Mouse (Mus musculus) cerebellum, postnatal 36 days (tissue): ENCODE measurements around the gene Disc1.

Source experiments
- DNase-seq, 2 experiments: peaks; one replicate each; pipeline ENCODE4 v3.0.0; 2021 to 2022; ENCODE audit warnings: mixed read lengths in 2 of 2

Disc1 gene

DNA sequence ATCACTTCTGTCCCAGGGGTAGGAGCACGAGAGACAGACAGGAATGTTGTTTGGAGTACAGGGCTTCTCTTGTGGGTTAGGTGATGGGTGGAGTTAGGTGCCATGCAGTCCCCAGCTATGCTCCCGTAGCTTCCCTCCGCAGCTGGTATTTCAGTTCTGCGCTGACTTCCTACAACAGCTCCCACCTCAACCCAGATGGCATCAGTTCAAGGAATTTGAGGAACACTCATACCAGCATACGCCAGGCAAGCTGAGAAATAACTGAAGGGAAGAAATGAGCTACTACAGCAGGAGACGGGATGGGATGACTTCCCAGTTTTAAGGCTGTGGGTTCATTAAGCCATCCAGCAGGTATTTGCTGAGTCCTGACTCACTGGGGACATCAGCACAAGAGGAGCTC, 76.8 kb downstream of the Disc1 start:
- no peak for DNase-seq

DNA sequence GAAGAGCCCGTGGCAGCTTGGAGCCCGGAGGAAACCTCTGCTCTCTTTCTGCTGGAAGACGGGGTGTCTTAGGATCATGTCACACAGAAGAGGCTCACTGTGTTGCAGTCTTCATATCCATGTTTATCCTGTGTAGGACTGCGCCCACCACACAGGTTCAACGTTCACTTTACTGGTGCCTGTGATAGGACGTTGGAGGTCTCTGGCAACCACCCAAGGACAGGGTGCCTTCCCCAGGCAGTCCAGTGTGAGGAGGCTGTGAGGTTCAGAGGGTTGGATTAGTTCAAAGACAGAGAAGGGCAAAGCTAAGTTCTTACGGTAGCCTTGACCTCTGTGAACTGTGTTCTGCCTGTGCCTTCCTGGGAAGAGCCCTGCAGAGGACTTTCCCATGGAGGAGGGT, 77.3 kb downstream of the Disc1 start:
- DNase-seq, result no peak

GRCm38 (mm10) chr8:125133685-125134114, 79.7 kb downstream of the Disc1 start:
- DNase-seq, result peak in 1 of 2 experiments; percentile 14

GRCm38 (mm10) chr8:125134876-125135275, 80.9 kb downstream of the Disc1 start:
- no peak for DNase-seq

DNA sequence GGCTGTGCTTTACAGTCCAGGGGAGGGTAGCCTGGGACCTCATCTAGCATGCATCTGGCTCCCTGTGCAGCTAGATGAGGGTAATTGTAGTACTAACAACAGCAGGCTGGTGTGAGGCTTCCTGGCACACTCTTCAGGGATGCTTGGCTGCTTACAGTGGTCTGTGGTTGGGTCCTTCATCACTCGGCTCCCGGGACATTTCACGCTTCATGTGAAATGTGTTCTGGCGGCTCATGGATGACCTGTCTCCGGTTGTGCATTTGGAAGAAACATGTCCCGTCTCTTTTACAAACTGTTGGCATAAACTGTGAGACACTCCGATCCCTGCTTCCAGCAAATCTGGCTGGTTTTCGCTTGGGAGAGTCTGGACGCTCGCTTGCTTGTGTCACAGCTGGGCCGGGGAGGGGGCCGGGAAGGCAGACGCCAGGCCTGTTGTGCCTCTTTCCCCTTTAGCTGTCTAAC, 85.7 kb downstream of the Disc1 start:
- DNase-seq, result no peak

- DNase-seq, result no peak
Observed at GRCm38 (mm10) chr8:125140965-125141364, 87.0 kb downstream of the Disc1 start.

GRCm38 (mm10) chr8:125156863-125157640, 103.1 kb downstream of the Disc1 start:
- no peak for DNase-seq

DNA sequence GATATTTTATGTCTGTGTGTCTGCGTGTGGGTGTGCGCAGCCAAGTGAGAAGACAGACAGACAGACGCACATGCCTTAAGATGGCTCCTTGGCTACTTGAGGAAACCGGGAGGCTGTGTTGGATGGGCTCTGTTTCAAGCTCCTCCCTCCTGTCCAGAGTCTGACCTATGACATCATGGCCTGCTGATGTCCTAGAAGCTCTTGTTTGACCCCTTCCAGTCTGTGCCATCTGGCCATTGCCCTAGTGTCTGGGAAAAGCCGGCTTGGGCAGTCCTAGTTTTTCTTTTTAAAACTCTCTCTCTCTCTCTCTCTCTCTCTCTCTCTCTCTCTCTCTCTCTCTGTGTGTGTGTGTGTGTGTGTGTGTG, 103.6 kb downstream of the Disc1 start:
- DNase-seq, result no peak

DNA sequence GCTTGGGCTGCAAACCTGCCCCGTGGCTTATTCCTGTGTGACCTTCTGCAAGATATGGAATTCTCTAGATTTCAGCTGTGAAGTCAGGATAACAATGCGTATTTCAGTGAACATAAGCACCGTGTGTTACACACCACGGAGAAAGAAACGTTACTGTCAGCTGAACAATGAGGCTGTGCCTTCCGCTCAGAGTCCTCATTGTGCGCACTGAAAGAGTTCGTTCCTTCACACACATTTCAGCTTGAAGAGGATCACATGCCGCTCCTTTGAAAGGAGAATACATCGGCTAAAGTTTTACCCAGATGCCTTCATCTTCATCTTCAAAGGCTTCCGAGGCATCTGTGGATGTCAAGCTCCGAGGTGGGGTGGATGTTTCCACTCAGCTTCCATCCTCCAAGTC, 105.4 kb downstream of the Disc1 start:
- no peak for DNase-seq

DNA sequence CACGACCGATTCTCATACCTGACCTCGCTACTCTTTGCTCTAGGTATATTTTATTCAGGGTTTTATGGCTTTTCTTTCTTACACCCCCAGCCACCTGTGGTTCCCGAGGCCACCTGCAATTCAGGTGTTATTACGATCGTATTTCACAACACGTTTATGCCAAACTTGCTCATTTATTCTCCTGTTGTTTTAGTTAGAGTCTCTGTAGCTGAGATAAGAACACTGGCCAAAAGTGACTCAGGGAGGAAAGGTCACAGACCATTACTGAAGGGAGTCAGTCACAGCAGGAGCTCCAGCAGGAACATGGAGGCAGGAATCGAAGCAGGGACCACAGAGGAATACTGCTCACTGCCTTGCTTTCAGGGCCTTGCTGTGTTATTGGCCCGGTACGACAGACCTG, 109.5 kb downstream of the Disc1 start:
- no peak for DNase-seq

DNA sequence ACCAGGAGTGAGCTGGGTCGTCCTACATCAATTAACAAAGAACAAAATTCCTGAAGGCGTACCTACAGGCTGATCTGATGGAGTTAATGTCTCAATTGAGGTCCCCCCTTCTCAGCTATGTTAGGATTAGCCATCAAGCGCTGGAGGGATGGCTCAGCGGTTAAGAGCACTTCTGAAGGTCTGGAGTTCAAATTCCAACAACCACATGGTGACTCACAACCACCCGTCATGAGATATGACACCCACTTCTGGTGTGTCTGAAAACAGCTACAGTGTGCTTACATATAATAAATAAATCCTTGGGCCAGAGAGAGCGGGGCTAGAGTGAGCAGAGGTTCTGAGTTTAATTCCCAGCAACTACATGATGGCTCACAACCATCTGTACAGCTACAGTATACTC, 109.9 kb downstream of the Disc1 start:
- no peak for DNase-seq

- DNase-seq, result peak; percentile 52 to 63
Observed at GRCm38 (mm10) chr8:125165505-125166446, 111.8 kb downstream of the Disc1 start.

DNA sequence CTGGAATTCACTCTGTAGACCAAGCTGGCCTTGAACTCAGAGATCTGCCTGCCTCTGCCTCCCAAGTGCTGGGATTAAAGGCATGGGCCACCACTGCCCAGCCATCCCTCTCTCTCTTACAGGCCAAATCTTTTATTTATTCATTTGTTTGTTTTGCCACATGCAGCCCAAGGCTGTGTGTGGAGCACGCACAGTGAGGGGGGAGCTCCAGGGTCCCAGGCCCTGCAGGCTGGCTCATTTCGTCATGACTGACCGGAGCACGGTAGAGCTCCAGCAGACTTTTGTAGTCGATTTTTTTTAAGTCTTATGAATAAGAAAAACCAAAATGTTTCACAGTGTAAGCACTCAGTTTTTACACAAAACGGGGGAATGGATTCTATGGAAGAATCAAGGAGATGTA, 112.5 kb downstream of the Disc1 start:
- no peak for DNase-seq

DNA sequence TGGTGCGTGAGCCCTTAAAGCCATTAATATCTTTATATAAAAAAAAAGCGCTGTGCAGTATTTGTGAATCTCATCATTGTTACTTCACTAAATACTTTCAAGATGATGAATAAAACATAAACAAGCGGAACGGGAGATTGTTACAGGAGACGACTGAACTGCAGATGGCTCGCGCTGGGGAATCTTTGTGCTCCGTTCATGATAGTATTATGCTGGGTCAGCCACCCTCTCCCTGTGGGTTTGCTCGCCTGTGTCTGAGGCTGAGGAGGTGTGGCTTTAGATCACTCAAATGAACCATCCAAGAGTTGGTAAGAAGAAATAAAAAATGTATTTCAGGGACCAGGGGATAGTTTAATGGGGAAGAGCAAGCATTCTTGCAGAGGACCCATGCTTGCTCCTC, 113.0 kb downstream of the Disc1 start:
- DNase-seq, result no peak

- no peak for DNase-seq
Observed at GRCm38 (mm10) chr8:125169628-125170027, 115.6 kb downstream of the Disc1 start.

DNA sequence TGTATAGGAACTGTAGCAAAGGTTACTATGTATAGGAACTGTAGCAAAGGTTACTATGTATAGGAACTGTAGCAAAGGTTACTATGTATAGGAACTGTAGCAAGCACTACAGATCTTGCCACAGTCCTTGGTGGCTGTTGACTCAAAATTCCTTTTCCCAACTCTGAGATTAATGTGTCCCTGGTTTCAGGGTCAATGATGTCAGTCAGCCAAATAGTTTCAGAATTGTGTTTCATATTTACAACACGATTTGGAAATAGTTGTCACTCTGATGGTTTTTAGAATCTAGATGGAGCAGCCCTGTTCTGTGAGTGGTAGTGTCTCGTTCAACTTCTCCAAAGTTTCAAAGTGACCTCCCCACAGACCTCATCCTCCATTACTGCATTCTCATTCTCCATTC, 117.5 kb downstream of the Disc1 start:
- no peak for DNase-seq

- peak in 1 of 2 experiments; percentile 13 for DNase-seq
Observed at GRCm38 (mm10) chr8:125174237-125174636, 120.2 kb downstream of the Disc1 start.

DNA sequence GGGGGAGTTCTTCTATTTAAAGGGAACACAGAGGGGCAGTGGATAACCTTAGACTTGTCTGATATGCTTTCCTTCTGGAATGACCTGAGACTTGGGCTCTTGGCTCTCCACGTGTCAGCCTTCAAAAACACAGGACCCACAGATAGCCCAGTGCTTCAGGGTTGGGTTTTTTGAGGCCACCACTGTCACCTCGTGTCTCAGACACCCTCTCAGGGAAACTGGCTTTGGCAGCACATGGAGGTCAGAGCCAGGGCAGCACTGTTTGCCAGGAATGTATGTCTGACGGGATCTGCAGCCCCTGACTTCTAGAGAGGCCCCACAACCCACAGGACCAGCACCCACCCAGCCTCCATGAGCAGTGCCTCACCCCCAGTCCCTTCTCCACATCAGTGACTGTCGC, 120.9 kb downstream of the Disc1 start:
- no peak for DNase-seq

GRCm38 (mm10) chr8:125175661-125176060, 121.7 kb downstream of the Disc1 start:
- no peak for DNase-seq

DNA sequence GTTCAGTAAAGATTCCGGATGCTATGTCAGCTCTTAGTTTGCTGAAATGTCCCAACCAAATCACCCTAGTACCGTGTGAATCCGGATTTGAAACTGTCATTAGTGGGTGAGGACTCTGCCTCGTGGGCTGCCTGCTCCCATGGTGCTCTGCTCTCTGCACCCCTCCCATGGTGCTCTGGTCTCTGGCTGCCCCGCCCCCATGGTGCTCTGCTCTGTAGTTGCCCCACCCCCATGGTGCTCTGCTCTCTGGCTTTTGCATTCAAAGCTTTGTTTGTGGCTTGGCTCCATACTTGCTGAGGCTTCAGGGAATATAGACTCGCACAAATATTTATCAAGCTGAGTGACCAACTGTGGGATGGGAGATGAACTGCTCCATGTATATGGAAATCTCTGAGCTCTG, 123.1 kb downstream of the Disc1 start:
- no peak for DNase-seq

GRCm38 (mm10) chr8:125177958-125178357, 124.0 kb downstream of the Disc1 start:
- no peak for DNase-seq

- peak; percentile 84 to 91 for DNase-seq
Observed at GRCm38 (mm10) chr8:125183548-125184451, 129.8 kb downstream of the Disc1 start.

GRCm38 (mm10) chr8:125184452-125184817, 130.4 kb downstream of the Disc1 start:
- peak in 1 of 2 experiments; percentile 12 for DNase-seq
